ENCODE assay signal across 15 mouse cellular contexts in genomic region chr5:144452776-144453455, GRCm38 (mm10).
"Had no signal": no experiment of that assay in that cellular context is flagged by ENCODE, and none has a peak within 500 bp of the region (broad histone marks: within the 10 kb centered on the region; RNA-seq: fewer than 3 reads in every experiment).

No protein-coding gene starts in this region.

- H3K9ac ChIP-seq: kidney, embryonic 15.5 days; liver, embryonic 13.5 days; midbrain, embryonic 12.5 days had no signal

- DNase-seq: kidney, postnatal 10 days; kidney, postnatal 36 days; layer of hippocampus, postnatal 36 days; liver, embryonic 13.5 days; lung, adult 2 months; lung, postnatal 14 days; lung, postnatal 4 days; right cerebral cortex, postnatal 4 days; thymus, adult 2 months; thymus, postnatal 14 days; thymus, postnatal 4 days had no signal

- H3K4me3 ChIP-seq: kidney, embryonic 15.5 days; left cerebral cortex, adult 2 months; liver, embryonic 13.5 days; midbrain, embryonic 12.5 days had no signal

- H3K27ac ChIP-seq: kidney, embryonic 15.5 days; left cerebral cortex, adult 2 months; liver, embryonic 13.5 days; midbrain, embryonic 12.5 days; stomach, postnatal 0 days had no signal

- H3K9me3 ChIP-seq: kidney, embryonic 15.5 days; midbrain, embryonic 12.5 days had no signal

- H3K27me3 ChIP-seq: kidney, embryonic 15.5 days; liver, embryonic 13.5 days; midbrain, embryonic 12.5 days had no signal

- H3K36me3 ChIP-seq: kidney, embryonic 15.5 days; liver, embryonic 13.5 days; midbrain, embryonic 12.5 days had no signal

- H3K4me1 ChIP-seq: liver, embryonic 13.5 days had no signal
